Mouse (Mus musculus) heart, adult 2 months (tissue): Measurements from ENCODE around the gene Prr19.

Source experiments
- EP300 ChIP-seq: fragments of 200-500 bp; IDR thresholded peaks from 2 replicates; pipeline ENCODE4 v1.6.1; 2011; ENCODE audit warnings: low read depth, low read length, control low read depth; ENCODE audit not compliant: insufficient read depth
- POLR2A ChIP-seq: fragments of 200-500 bp; IDR thresholded peaks from 2 replicates; pipeline ENCODE4 v1.6.1; 2011; ENCODE audit warnings: mild to moderate bottlenecking, low read depth, low read length, control low read depth; ENCODE audit not compliant: insufficient read depth

GRCm38 (mm10) chr7:25282731-25283211 is 18.4 kb upstream of the Prr19 start:
- TF ChIP-seq EP300 (no peak), POLR2A (no peak)
